Mouse (Mus musculus) forebrain, postnatal 0 days (tissue): Measurements from ENCODE around the gene Mrpl51. TPM values are rescaled to one million over a fixed set of nuclear protein-coding genes. Genes with fewer than 3 reads are reported as not detected.
A peak's percentile ranks its signal among the peaks of the same experiment; 100 is the strongest.

Source experiments
- ATAC-seq: fragments of 200-750 bp; cut with Nextera tagmentation; 2 replicates; pipeline ENCODE4 v1.8.0; 2017; ENCODE audit warnings: mild to moderate bottlenecking, moderate library complexity
- DNase-seq: peaks from one replicate; pipeline ENCODE4 v3.0.0-alpha.2; 2015
- H3K27ac ChIP-seq: fragments of 300-500 bp; sonication (generic); 2 replicates; pipeline ENCODE4 v1.5.1; 2014; ENCODE audit warnings: low read depth, mild to moderate bottlenecking, antibody characterized with exemption, low read length, moderate library complexity, mixed read lengths
- H3K27me3 ChIP-seq: fragments of 300-500 bp; sonication (generic); 2 replicates; pipeline ENCODE4 v1.6.1; 2014; ENCODE audit warnings: mild to moderate bottlenecking, low read length, mixed read lengths; ENCODE audit not compliant: insufficient read depth
- H3K36me3 ChIP-seq: fragments of 300-500 bp; sonication (generic); 2 replicates; pipeline ENCODE4 v1.6.1; 2014; ENCODE audit warnings: mild to moderate bottlenecking, moderate library complexity; ENCODE audit not compliant: insufficient read depth
- H3K4me1 ChIP-seq: fragments of 300-500 bp; sonication (generic); 2 replicates; pipeline ENCODE4 v1.6.1; 2014; ENCODE audit warnings: antibody characterized with exemption; ENCODE audit not compliant: insufficient read depth
- H3K4me2 ChIP-seq: fragments of 300-500 bp; sonication (generic); 2 replicates; pipeline ENCODE4 v1.6.1; 2014; ENCODE audit warnings: low read depth, mild to moderate bottlenecking, moderate library complexity
- H3K4me3 ChIP-seq: fragments of 300-500 bp; sonication (generic); 2 replicates; pipeline ENCODE4 v1.5.1; 2014; ENCODE audit warnings: low read depth, low read length, mixed read lengths
- H3K9ac ChIP-seq: fragments of 300-500 bp; sonication (generic); 2 replicates; pipeline ENCODE4 v1.6.1; 2014; ENCODE audit warnings: mild to moderate bottlenecking
- H3K9me3 ChIP-seq: fragments of 300-500 bp; sonication (generic); 2 replicates; pipeline ENCODE4 v1.6.1; 2016; ENCODE audit warnings: low read length
- CTCF ChIP-seq: sonication (generic); IDR thresholded peaks from 2 replicates; pipeline ENCODE4 v1.5.1; 2016; ENCODE audit warnings: antibody characterized with exemption, control low read depth, low read depth
- WGBS: fragments of 180-500 bp; shearing (Covaris S2); extraction: QIAGEN DNeasy Blood & Tissue Kit; methylation state at CpG from one replicate; pipeline ENCODE4 v1.1.7; 2014; 5-methylcytosine and 5-hydroxymethylcytosine counted together
- polyA plus RNA-seq: library from polyadenylated mRNA; unstranded; fragments of >200 nt; fragmentation: Nextera tagmentation; extraction: Ambion mirVana; gene quantifications from 2 replicates; pipeline ENCODE4 v1.2.1, GENCODE M21; 2015
- total RNA-seq: library from RNA; depleted of rRNA; stranded (reverse); fragments of >200 nt; gene quantifications from 2 replicates; pipeline ENCODE4 v1.2.3, GENCODE M21; 2014

Mrpl51 gene
- total and polyA plus RNA-seq, 2 experiments from 2014 or later = 51.3 to 146 TPM

GRCm38 (mm10) chr6:125212621-125213020, 21.0 kb downstream of the Mrpl51 start:
- no peak overlapping the region for H3K4me2 ChIP-seq
- H3K9ac ChIP-seq = no peak overlapping the region
- peaks cover 5% of the 10 kb centered on the region; the same call in 1 of the 2 replicates for H3K27me3 ChIP-seq
- DNase-seq = no peak
- no peak for TF ChIP-seq CTCF
- H3K9me3 ChIP-seq = no peaks in the 10 kb centered on the region
- WGBS = 40% methylated on average over 2 of the region's 2 CpGs
- no peak overlapping the region for H3K27ac ChIP-seq
- no peak for ATAC-seq
- H3K4me3 ChIP-seq = no peak overlapping the region
- no peaks in the 10 kb centered on the region for H3K4me1 ChIP-seq
- no peaks in the 10 kb centered on the region for H3K36me3 ChIP-seq

- Histone ChIP-seq H3K36me3 (no peaks in the 10 kb centered on the region), H3K4me3 (no peak overlapping the region), H3K27me3 (peaks cover 5% of the 10 kb centered on the region; the same call in 1 of the 2 replicates), H3K4me1 (no peaks in the 10 kb centered on the region), H3K9me3 (no peaks in the 10 kb centered on the region), H3K9ac (no peak overlapping the region), H3K4me2 (no peak overlapping the region), H3K27ac (no peak overlapping the region)
- 79% methylated on average over 6 of the region's 6 CpGs for WGBS
- TF ChIP-seq CTCF = no peak
- no peak for DNase-seq
- no peak for ATAC-seq
Measured at GRCm38 (mm10) chr6:125213129-125213528, 21.5 kb downstream of the Mrpl51 start.

- DNase-seq = no peak
- H3K36me3 ChIP-seq = no peaks in the 10 kb centered on the region
- TF ChIP-seq CTCF = no peak
- H3K9me3 ChIP-seq = no peaks in the 10 kb centered on the region
- no peaks in the 10 kb centered on the region for H3K4me1 ChIP-seq
- no peak overlapping the region for H3K9ac ChIP-seq
- no peak overlapping the region for H3K4me3 ChIP-seq
- WGBS = 85% methylated on average over 6 of the region's 6 CpGs
- H3K27ac ChIP-seq = no peak overlapping the region
- no peak overlapping the region for H3K4me2 ChIP-seq
- no peak for ATAC-seq
- peaks cover 5% of the 10 kb centered on the region; the same call in 1 of the 2 replicates for H3K27me3 ChIP-seq
Measured at GRCm38 (mm10) chr6:125213715-125214114, 22.1 kb downstream of the Mrpl51 start.

GRCm38 (mm10) chr6:125215148-125215954, 23.8 kb downstream of the Mrpl51 start, which contains the start of gene Vamp1:
Gene Vamp1 (plus strand): TSS chr6:125215551.
- H3K27ac ChIP-seq = peak within 1 kb of the TSS; percentile 82
- H3K4me2 ChIP-seq = peak within 1 kb of the TSS; percentile 92
- peak within 1 kb of the TSS; percentile 76 for H3K4me3 ChIP-seq
- peak within 1 kb of the TSS; percentile 84 for H3K9ac ChIP-seq
- no peaks in the 10 kb centered on the region for H3K36me3 ChIP-seq
- peaks cover 5% of the 10 kb centered on the region; the same call in 1 of the 2 replicates for H3K27me3 ChIP-seq
- no peaks in the 10 kb centered on the region for H3K4me1 ChIP-seq
- DNase-seq = peak; percentile 96
- 0 out of 2 replicates have a peak, but pooled peaks have one; percentile 9 for TF ChIP-seq CTCF
- H3K9me3 ChIP-seq = no peaks in the 10 kb centered on the region
- under 1% methylated on average over 48 of the region's 48 CpGs for WGBS
- ATAC-seq = peak; percentile 96

DNA sequence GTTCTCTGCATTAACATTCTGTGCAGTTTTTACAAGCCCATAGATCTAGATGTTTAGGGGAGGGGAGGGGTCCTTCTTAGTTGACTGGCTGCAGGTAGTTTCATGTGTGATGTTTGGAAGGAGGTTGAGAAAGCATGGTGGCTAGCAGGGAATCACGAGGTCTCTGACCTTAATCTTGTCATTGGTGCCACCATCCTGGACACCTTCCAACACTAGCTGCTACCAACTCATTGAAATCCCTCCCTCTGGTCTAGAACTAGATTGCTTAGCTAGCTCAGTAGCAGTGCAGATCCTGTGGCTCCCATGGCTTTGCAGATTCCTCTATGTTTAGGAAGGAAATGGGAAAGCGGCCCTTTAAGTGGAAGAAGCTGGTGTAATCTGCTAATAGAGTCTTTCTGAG, 25.3 kb downstream of the Mrpl51 start:
- H3K9me3 ChIP-seq = no peaks in the 10 kb centered on the region
- H3K27ac ChIP-seq = no peak overlapping the region
- H3K27me3 ChIP-seq = peaks cover 5% of the 10 kb centered on the region; the same call in 1 of the 2 replicates
- no peaks in the 10 kb centered on the region for H3K4me1 ChIP-seq
- ATAC-seq (no peak), DNase-seq (no peak)
- no peak overlapping the region for H3K4me3 ChIP-seq
- WGBS = 73% methylated on average over 2 of the region's 2 CpGs
- H3K4me2 ChIP-seq = 0 out of 2 replicates have a peak overlapping the region, but pooled peaks have one; percentile 92
- no peak for TF ChIP-seq CTCF
- H3K36me3 ChIP-seq = no peaks in the 10 kb centered on the region
- no peak overlapping the region for H3K9ac ChIP-seq

- H3K4me2 ChIP-seq = no peak overlapping the region
- TF ChIP-seq CTCF = no peak
- no peak overlapping the region for H3K9ac ChIP-seq
- H3K27me3 ChIP-seq = peaks cover 5% of the 10 kb centered on the region; the same call in 1 of the 2 replicates
- no peaks in the 10 kb centered on the region for H3K4me1 ChIP-seq
- no peak overlapping the region for H3K27ac ChIP-seq
- H3K4me3 ChIP-seq = no peak overlapping the region
- 75% methylated on average over 11 of the region's 11 CpGs for WGBS
- ATAC-seq (no peak), DNase-seq (no peak)
- no peaks in the 10 kb centered on the region for H3K9me3 ChIP-seq
- H3K36me3 ChIP-seq = no peaks in the 10 kb centered on the region
Measured at GRCm38 (mm10) chr6:125217899-125218298, 26.3 kb downstream of the Mrpl51 start.

DNA sequence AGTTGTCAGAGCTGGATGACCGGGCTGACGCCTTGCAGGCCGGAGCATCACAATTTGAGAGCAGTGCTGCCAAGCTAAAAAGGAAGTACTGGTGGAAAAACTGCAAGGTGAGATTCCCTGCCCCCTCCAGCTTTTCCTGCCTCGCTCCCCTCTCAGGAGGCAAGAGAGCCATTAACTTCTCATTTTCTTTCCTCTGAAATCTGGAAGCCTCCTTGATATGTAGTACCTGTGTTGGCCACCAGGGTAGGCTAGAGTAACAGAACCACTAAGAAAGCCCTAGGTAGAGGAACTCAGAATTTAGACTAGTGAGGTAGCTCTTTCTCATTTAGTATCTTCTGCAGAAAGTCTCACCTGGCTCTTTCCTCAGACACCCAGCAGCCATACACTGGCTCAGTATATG, 27.4 kb downstream of the Mrpl51 start:
- no peak overlapping the region for H3K9ac ChIP-seq
- H3K27me3 ChIP-seq = no peaks in the 10 kb centered on the region
- no peaks in the 10 kb centered on the region for H3K4me1 ChIP-seq
- WGBS = 73% methylated on average over 4 of the region's 4 CpGs
- H3K4me2 ChIP-seq = no peak overlapping the region
- no peaks in the 10 kb centered on the region for H3K36me3 ChIP-seq
- peak; percentile 63 for DNase-seq
- no peak overlapping the region for H3K4me3 ChIP-seq
- TF ChIP-seq CTCF = peak; percentile 83
- H3K27ac ChIP-seq = no peak overlapping the region
- no peak for ATAC-seq
- no peaks in the 10 kb centered on the region for H3K9me3 ChIP-seq
